Mouse (Mus musculus) frontal cortex, postnatal 25 days (tissue): ENCODE results near the gene Ube2ql1.

ENCODE experiments used
- DNase-seq, 2 experiments: peaks; one replicate each; pipeline ENCODE4 v3.0.0; 2022; ENCODE audit warnings: low spot score in 2 of 2

Ube2ql1 gene

GRCm38 (mm10) chr13:69708236-69708635 lies 31.5 kb downstream of the Ube2ql1 start:
- DNase-seq: no peak

- DNase-seq: no peak
Measured at GRCm38 (mm10) chr13:69707496-69707895, 32.2 kb downstream of the Ube2ql1 start.

GRCm38 (mm10) chr13:69706919-69707318 lies 32.8 kb downstream of the Ube2ql1 start:
- no peak for DNase-seq

- no peak for DNase-seq
Measured at GRCm38 (mm10) chr13:69703505-69703904, 36.2 kb downstream of the Ube2ql1 start.

- no peak for DNase-seq
Measured at GRCm38 (mm10) chr13:69701397-69701796, 38.3 kb downstream of the Ube2ql1 start.

DNA sequence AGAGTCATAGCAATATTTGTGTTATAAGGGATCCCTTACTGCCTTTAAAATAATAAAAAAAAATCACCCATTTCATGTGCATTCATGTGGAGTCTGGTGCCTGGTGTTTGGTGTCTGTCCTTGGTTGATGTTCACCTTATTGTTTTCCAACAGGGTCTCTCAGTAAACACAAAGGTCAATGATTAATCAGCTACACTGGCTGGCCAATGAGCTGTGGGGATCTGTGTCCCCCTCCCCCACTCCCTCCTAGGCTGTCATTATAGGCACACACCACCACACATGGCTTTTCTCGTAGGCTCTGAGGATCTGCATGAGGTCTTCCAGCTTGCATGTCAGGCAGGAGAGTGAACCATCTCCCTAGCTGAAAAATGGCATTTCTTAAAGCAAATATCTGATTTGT lies 38.9 kb downstream of the Ube2ql1 start:
- no peak for DNase-seq

DNA sequence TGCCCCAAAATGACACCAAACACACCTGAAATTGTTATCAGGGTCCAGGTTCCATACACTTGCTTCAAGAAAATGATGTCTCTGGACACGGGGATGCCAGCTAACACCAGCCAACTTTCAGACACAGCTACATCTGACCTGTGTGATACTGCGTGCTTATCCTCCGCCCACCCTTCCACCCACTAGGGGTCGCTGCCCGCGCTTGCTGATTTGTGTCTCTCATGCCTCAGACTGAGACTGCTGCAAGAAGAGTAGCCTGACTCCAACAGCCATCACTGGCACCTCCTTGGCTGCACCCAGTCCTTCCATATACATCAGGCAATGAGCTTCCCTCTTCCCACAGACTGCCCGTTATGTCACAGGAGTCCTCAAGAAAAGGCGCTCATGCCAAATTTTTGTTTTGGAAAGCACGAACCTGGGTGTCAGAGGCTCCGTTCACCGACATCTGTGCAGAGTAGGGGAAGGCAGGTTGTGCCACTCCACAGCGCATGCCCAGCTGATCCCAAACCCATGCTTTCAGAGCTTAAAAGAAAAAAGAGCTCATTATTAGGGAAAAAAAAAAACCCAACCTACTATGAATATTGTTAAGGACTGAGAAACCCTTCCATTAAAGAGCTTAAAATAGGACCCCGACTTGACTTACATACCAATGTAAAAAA lies 43.2 kb downstream of the Ube2ql1 start:
- peak; percentile 84 to 89 for DNase-seq

DNA sequence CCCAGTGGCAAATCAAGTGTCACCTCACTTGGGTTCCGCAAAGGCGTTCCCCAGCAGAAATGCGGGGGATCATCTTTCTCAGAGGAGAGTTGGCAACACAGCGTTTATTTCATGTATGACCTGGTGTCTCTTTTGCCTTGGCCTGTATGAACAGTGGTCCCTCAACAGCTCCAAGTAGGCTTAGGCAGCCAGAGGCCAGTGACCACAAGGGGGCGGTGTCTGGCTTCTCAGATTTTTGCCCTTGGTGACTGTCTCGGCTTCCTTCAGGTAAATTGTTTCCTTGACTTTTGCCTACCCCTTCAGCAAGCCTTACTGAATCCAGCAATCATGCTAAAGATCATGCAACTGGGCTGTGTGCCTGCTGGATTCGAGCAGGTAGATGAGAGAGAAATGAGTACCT lies 48.6 kb downstream of the Ube2ql1 start:
- DNase-seq: peak; percentile 60 to 66

DNA sequence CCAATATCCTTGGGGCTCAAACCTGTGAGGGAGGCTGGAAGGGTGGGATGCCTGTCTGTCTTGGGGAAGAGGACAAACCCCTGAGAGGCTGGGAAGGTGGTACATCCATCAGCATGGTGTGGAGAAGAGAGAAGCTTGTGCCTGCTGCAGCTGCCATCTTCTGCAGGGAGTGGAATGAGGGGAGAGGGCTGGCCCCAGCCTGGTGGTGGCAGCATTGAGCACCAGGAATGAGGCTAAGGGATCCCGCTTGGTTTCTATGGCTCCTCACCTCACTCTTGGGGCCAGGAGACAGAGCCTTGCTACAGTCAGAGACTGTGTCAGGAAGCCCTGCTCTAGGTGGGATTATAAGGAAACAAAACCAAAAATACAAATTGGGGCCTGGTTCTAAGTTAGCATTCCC lies 52.7 kb downstream of the Ube2ql1 start:
- DNase-seq: no peak

- DNase-seq: no peak
Measured at GRCm38 (mm10) chr13:69685406-69685818, 54.3 kb downstream of the Ube2ql1 start.

DNA sequence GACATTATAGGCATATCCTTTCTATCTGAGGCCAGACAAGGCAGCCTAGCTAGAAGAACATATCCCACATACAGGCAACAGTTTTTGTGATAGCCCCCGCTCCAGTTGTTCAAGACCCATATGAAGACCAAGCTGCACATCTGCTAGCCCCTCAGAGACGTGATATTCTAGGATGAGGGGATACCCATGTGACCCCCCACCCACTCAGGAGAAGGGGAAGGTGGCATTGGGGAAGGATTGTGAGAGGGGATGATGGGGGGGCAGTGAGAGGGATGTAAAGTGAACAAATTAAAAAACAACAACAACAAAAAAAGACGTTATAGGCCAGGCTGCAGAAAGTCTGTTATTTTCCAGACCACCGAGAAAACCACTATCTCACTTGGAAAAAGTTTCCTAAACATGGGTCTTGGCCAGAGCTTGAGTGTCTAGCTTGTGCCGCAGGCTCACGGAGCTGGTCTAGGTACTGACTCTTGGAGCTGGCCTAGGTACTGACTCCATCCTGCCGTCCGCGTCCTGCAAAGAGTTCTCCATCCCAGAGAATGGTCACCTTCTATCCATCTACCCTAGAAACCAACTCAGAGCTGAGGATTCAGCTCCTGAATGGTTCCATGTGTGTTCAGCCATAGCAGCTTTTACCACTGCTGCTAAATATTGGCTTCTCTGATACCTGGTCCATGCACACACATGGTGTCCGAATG lies 65.6 kb downstream of the Ube2ql1 start:
- no peak for DNase-seq

DNA sequence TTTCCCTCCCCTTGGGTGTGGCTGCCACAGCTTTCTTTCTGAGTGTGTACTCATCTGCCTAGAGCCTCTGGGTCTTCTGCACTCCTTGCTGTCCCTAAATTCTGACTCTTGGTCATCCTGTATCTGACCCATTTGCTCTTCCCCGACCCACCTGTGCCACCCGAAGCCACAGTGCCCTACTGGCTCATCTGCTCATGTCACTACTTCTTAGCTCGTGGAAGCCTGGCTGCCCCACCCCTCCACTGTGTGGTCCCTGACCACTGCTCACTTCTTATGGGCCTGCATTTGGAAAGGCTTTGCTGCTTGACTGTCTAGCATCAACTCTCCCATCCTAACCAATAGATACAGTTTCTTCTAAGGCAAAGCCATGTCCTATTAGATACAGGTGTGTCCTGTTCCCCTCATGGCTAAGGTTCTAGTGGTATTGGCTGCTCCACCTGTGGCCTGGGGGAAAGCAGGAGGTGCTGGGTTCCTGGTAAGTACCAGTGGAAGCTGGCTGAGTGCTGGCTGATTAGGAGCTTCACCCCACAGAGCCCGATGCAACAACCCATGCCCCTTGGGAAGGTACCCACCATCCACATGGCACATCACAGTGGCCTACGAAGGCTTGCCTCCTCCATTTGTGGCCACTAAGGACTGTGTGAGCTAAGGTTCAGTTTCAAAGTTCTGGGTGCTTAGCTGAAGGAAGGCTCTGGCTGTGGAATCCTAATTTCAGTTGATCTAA lies 66.3 kb downstream of the Ube2ql1 start:
- DNase-seq: no peak

GRCm38 (mm10) chr13:69672565-69672964 lies 67.1 kb downstream of the Ube2ql1 start:
- DNase-seq: no peak

GRCm38 (mm10) chr13:69672121-69672520 lies 67.6 kb downstream of the Ube2ql1 start:
- DNase-seq: no peak

- no peak for DNase-seq
Measured at GRCm38 (mm10) chr13:69654508-69654907, 85.2 kb downstream of the Ube2ql1 start.
